Mouse (Mus musculus) macrophage (primary cell): ENCODE results near the gene Kalrn. TPM values are rescaled to one million over a fixed set of nuclear protein-coding genes. Genes with fewer than 3 reads are reported as not detected.
"Not testable (repeated sequence)": the region's sequence is repeated elsewhere in the genome, so short reads cannot be mapped to it uniquely, and the experiment has no call there.

Source experiments
- H3K27ac ChIP-seq: fragments of 350-480 bp; formaldehyde crosslinking; 2 replicates; pipeline ENCODE4 v1.9.0; 2021
- H3K36me3 ChIP-seq: fragments of 350-480 bp; formaldehyde crosslinking; 2 replicates; pipeline ENCODE4 v1.9.0; 2021; ENCODE audit errors: inconsistent target
- H3K4me3 ChIP-seq: fragments of 350-480 bp; formaldehyde crosslinking; 2 replicates; pipeline ENCODE4 v1.9.0; 2021; ENCODE audit errors: inconsistent target
- H3K79me2 ChIP-seq: fragments of 350-480 bp; formaldehyde crosslinking; 2 replicates; pipeline ENCODE4 v1.9.0; 2021; ENCODE audit errors: inconsistent target
- WGBS: methylation state at CpG from one replicate; pipeline ENCODE4 v1.1.7; 2026; ENCODE audit warnings: inconsistent platforms; ENCODE audit not compliant: missing documents; 5-methylcytosine and 5-hydroxymethylcytosine counted together
- polyA plus RNA-seq: library from polyadenylated mRNA; stranded (reverse); fragments of 250-400 nt; gene quantifications from 3 replicates; pipeline ENCODE4 v1.2.4, GENCODE M21; 2018; ENCODE audit warnings: inconsistent platforms

Gene Kalrn
- polyA plus RNA-seq, 1 experiment from 2014 or later = 0.32 TPM

DNA sequence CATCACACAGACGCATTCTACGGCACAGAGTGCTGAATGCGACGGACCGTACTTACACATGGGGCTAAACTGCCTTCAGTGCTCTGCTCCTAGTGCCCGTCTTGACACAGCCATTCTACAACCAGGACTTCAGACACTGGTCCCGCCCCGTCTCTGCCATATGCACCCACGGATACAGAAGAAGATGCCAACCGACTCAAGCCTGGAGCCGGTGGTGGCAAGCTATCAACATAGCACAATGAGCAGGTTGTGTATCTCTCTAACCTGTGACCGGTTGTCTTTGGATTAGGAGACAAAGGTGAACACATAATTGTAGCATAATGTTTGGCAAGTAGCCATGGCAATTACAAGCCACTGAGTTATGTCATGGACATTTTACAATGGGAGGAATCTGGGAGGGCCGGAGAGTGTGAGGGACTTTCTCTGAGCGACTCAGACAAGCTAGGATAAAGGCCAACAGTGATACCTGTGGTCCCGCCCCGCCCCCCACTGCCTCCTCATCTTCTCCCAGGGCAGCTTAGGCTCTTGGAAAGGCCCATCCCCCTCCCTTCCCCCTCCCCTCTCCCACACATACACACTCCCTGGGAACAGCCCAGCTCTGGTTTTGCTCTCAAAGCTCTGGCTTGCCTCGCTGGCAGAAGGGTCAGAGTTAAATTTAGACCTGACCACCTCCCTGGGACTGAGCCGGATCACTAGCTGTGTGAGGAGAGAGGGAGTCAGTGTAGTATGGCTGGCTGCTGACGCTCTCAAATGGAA is 491.5 kb downstream of the Kalrn start:
- H3K27ac ChIP-seq = no peak overlapping the region
- no peaks in the 10 kb centered on the region for H3K79me2 ChIP-seq
- no peaks in the 10 kb centered on the region for H3K36me3 ChIP-seq
- 97% methylated on average over 17 of the region's 19 CpGs for WGBS
- no peak overlapping the region for H3K4me3 ChIP-seq

DNA sequence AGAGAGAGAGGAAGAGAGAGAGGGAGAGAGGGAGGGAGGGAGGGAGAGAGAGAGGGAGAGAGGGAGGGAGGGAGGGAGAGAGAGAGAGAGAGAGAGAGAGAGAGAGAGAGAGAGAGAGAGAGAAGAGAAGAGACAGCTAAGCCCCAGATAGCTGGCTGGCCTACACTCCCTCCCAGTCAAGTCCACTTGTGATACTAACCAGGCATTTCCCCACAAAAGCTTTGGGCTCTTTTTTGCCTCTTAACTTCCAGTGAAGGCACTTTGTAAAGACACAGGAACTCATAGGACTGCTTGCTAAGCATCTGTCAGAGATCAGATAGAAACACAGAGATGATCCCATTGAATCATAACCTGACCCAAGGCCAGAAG is 492.0 kb downstream of the Kalrn start:
- H3K36me3 ChIP-seq, H3K4me3 ChIP-seq, H3K27ac ChIP-seq: not testable (repeated sequence)

DNA sequence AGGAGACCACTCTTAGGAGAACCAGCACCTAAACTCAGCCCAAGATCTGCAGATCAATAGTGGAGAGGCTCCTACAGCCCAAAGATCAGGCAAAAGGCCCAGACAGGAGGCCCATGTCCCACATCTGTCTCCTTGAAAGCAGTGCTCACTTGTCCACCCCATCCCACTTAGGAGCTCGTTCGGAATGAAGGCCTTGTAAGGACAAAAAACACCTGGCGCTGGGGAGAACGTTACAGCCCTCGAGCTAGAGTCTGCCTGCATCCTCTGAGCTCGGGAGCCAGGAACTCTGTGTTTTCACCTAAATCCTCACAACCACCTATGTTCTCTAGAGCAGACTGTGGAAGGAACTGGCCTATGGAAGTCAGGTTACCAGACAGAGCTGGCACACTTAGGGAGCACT is 492.5 kb downstream of the Kalrn start:
- no peaks in the 10 kb centered on the region for H3K36me3 ChIP-seq
- 93% methylated on average over 6 of the region's 6 CpGs for WGBS
- H3K27ac ChIP-seq = no peak overlapping the region
- H3K4me3 ChIP-seq = no peak overlapping the region
- H3K79me2 ChIP-seq = no peaks in the 10 kb centered on the region

More for the DNA sequence above, 492.0 kb downstream of the Kalrn start:
- H3K79me2 ChIP-seq = not testable (repeated sequence)

- WGBS = 91% methylated on average over 4 of the region's 4 CpGs
- H3K27ac ChIP-seq = no peak overlapping the region
- H3K36me3 ChIP-seq = no peaks in the 10 kb centered on the region
- H3K79me2 ChIP-seq = no peaks in the 10 kb centered on the region
- no peak overlapping the region for H3K4me3 ChIP-seq
Observed at GRCm38 (mm10) chr16:34079511-34079910, 493.8 kb downstream of the Kalrn start.

- H3K4me3 ChIP-seq = no peak overlapping the region
- H3K27ac ChIP-seq = no peak overlapping the region
- 100% methylated on average over 1 of the region's 2 CpGs for WGBS
- H3K79me2 ChIP-seq = no peaks in the 10 kb centered on the region
- no peaks in the 10 kb centered on the region for H3K36me3 ChIP-seq
Observed at GRCm38 (mm10) chr16:34078732-34079131, 494.6 kb downstream of the Kalrn start.

GRCm38 (mm10) chr16:34076101-34076500 is 497.2 kb downstream of the Kalrn start:
- 94% methylated on average over 3 of the region's 3 CpGs for WGBS
- H3K79me2 ChIP-seq = no peaks in the 10 kb centered on the region
- H3K4me3 ChIP-seq = no peak overlapping the region
- no peak overlapping the region for H3K27ac ChIP-seq
- H3K36me3 ChIP-seq = no peaks in the 10 kb centered on the region

DNA sequence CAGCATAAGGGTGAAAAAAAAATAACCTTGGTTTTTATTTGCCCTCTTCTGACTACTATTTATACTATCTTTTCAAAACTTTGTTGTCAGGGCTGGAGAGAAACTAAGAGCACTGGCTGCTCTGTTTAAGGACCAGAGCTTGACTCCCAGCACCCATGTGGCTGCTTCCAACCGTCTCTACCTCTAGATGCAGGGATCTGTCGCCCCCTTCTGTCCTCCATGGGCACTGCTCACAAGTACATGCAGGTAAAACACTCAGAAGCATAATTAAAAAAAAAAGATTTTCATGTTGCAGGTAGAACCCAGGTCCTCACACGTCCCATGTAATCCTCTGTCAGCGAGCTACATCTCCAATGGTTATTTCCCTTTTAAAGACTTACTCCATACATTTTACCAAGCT is 499.4 kb downstream of the Kalrn start:
- no peaks in the 10 kb centered on the region for H3K36me3 ChIP-seq
- H3K27ac ChIP-seq = no peak overlapping the region
- no peaks in the 10 kb centered on the region for H3K79me2 ChIP-seq
- WGBS = 92% methylated on average over 4 of the region's 4 CpGs
- no peak overlapping the region for H3K4me3 ChIP-seq

- Histone ChIP-seq H3K79me2 (no peaks in the 10 kb centered on the region), H3K27ac (no peak overlapping the region), H3K4me3 (no peak overlapping the region), H3K36me3 (no peaks in the 10 kb centered on the region)
- 94% methylated on average over 3 of the region's 3 CpGs for WGBS
Observed at GRCm38 (mm10) chr16:34072136-34072535, 501.2 kb downstream of the Kalrn start.

- Histone ChIP-seq H3K4me3 (no peak overlapping the region), H3K36me3 (no peaks in the 10 kb centered on the region), H3K79me2 (no peaks in the 10 kb centered on the region), H3K27ac (no peak overlapping the region)
- 93% methylated on average over 3 of the region's 3 CpGs for WGBS
Observed at GRCm38 (mm10) chr16:34071223-34071825, 502.0 kb downstream of the Kalrn start.

DNA sequence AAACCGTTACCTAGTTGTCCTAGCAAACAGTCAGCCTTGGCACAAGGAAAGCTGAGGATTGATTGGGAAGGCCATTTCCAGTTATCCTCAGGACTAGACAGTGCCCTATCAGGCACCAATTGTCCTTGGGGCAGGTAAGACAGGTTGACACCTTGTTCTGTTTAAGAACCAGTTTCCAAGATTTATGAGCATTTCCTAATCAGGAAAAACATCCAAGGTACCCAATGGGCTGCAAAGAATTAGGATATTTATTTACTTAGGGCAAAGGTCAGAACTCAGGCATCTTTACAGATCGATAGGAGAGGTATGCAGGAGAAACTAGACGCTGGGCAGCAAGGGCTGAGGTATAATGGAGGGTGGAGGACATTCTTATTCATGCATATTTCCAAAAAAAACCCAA is 503.9 kb downstream of the Kalrn start:
- Histone ChIP-seq H3K4me3 (no peak overlapping the region), H3K27ac (no peak overlapping the region), H3K79me2 (no peaks in the 10 kb centered on the region), H3K36me3 (no peaks in the 10 kb centered on the region)
- WGBS = 93% methylated on average over 3 of the region's 3 CpGs

DNA sequence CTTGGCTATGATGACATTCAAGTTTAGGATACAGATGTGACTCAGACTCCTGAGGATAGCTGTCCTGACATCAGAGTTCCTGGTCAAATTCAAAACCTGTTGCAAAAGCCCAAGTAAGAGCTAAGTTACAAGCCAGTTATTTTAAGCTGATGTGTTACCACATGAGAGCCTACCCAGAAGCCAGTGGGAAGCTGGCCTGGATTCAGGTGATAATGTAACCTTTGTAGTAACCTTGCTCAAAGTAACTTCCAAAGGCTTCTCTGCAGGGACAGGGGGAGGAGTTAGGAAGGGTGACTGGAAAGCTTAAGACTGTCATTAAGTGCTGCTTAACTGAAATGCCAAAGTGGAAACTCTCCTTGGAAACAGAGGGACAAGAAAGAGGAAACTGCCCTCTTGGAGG is 506.4 kb downstream of the Kalrn start:
- H3K4me3 ChIP-seq = no peak overlapping the region
- no peaks in the 10 kb centered on the region for H3K79me2 ChIP-seq
- no peaks in the 10 kb centered on the region for H3K36me3 ChIP-seq
- H3K27ac ChIP-seq = no peak overlapping the region

DNA sequence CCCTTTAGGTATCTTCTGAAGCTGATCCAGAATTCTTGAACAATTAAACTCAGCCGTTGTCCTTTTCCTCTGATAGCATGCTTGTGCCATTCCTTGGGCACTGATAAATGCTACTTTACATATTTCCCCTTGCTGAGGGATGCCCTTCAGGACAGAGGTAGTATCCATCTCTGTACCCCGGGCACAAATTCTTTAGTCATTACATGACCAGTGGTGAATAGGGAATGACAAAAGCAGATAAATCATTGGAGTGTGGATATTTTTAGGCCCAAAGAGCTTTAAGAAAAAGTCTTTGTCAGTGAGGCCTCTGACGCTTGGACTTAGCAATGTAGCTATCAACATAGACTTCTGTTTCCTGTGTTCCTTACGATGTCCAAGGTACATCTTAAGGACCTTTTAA is 507.0 kb downstream of the Kalrn start:
- WGBS = 86% methylated on average over 4 of the region's 4 CpGs
- H3K79me2 ChIP-seq = no peaks in the 10 kb centered on the region
- H3K4me3 ChIP-seq = no peak overlapping the region
- no peak overlapping the region for H3K27ac ChIP-seq
- no peaks in the 10 kb centered on the region for H3K36me3 ChIP-seq

GRCm38 (mm10) chr16:34063313-34063712 is 510.0 kb downstream of the Kalrn start:
- no peak overlapping the region for H3K4me3 ChIP-seq
- no peaks in the 10 kb centered on the region for H3K36me3 ChIP-seq
- H3K79me2 ChIP-seq = no peaks in the 10 kb centered on the region
- no peak overlapping the region for H3K27ac ChIP-seq
- WGBS = 98% methylated on average over 4 of the region's 4 CpGs

- H3K4me3 ChIP-seq = no peak overlapping the region
- H3K36me3 ChIP-seq = no peaks in the 10 kb centered on the region
- H3K27ac ChIP-seq = no peak overlapping the region
- H3K79me2 ChIP-seq = no peaks in the 10 kb centered on the region
- WGBS = 92% methylated on average over 1 of the region's 1 CpGs
Observed at GRCm38 (mm10) chr16:34061661-34062060, 511.7 kb downstream of the Kalrn start.

DNA sequence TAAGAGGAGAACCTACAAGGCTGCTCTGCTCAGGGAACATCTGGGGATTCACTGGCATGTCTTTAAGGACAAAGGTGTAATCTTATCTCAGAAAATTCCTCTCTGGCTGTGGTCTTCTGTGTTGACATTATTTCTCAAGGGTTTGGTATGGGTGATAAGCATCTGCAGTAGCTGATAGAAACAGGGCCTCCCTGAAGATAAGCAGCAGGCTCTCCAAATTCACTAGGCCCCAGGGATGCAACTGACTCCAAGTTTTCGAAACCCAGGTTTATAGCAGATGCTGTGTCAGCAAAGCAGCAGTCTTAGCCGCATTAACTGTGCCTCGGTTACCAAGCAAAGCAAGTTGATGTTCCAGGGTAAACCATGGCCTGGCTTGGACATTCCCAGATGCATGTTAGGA is 514.7 kb downstream of the Kalrn start:
- 94% methylated on average over 3 of the region's 3 CpGs for WGBS
- no peak overlapping the region for H3K27ac ChIP-seq
- H3K36me3 ChIP-seq = no peaks in the 10 kb centered on the region
- H3K4me3 ChIP-seq = no peak overlapping the region
- no peaks in the 10 kb centered on the region for H3K79me2 ChIP-seq

DNA sequence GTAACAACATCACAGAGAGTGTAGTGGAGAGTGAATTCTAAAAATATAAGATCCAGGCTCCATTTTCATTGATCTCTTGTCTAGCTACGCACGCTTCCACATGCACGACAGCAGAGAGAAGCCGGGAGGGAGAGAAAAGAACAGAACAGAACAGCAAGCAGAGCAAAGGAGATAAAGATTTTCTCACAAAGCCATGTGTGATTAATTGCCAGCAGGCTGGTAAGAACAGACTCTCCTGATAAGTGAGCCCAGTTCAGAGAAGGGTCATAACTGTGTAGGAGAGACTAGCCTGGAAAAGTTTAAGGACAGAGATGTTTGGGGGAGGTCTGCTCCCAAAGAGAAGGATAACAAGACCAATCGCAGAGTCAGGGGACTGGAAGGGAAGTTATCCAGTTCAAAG is 515.9 kb downstream of the Kalrn start:
- 96% methylated on average over 5 of the region's 5 CpGs for WGBS
- no peak overlapping the region for H3K27ac ChIP-seq
- H3K4me3 ChIP-seq = no peak overlapping the region
- no peaks in the 10 kb centered on the region for H3K79me2 ChIP-seq
- H3K36me3 ChIP-seq = no peaks in the 10 kb centered on the region
